8 mouse cellular contexts compared by ENCODE assay signal in genomic region chr7:138908768-138909276, GRCm38 (mm10). TPM values are rescaled to one million over a fixed set of nuclear protein-coding genes. Genes with fewer than 3 reads are reported as not detected.
DNase-seq lines count a peak whose midpoint lies in the region; ATAC-seq and TF ChIP-seq lines count a peak whose summit lies in the region.

No protein-coding gene starts in this region.

- H3K36me3 ChIP-seq in lung, embryonic 15.5 days = no peaks in the 10 kb centered on the region
- H3K36me3 ChIP-seq in embryonic facial prominence, embryonic 12.5 days = no peaks in the 10 kb centered on the region
- no peaks in the 10 kb centered on the region for H3K36me3 ChIP-seq in intestine, postnatal 0 days (ENCODE audit: control insufficient read depth, insufficient read depth)
- H3K36me3 ChIP-seq in small intestine, adult 2 months (ENCODE audit: control insufficient read depth, insufficient read depth, low read length) = no peaks in the 10 kb centered on the region

- peaks cover 45% of the 10 kb centered on the region for H3K4me1 ChIP-seq in lung, embryonic 15.5 days
- peaks cover 26% of the 10 kb centered on the region for H3K4me1 ChIP-seq in embryonic facial prominence, embryonic 12.5 days
- H3K4me1 ChIP-seq in intestine, postnatal 0 days (replicated peaks; ENCODE audit: control insufficient read depth, insufficient read depth, low read length) = peaks cover 13% of the 10 kb centered on the region
- no peaks in the 10 kb centered on the region; the same call in none of the 2 replicates for H3K4me1 ChIP-seq in small intestine, adult 2 months (ENCODE audit: control insufficient read depth, insufficient read depth, insufficient read length, low read length)

- no peak for DNase-seq in lung, postnatal 4 days
- no peak for DNase-seq in retina, postnatal 1 day
- no peak for DNase-seq in thymus, postnatal 0 days (ENCODE audit: low spot score)
- DNase-seq in right cerebral cortex, postnatal 4 days = no peak

- no peak for ATAC-seq in lung, embryonic 15.5 days (ENCODE audit: borderline replicate concordance, extremely low read depth, low FRiP score, low TSS enrichment)
- ATAC-seq in embryonic facial prominence, embryonic 12.5 days (ENCODE audit: insufficient number of reproducible peaks, insufficient read depth, low FRiP score, low TSS enrichment) = no peak
- peak; percentile 39; the same call in 1 of the 2 replicates for ATAC-seq in intestine, postnatal 0 days

- peak overlapping the region; percentile 83 for H3K9ac ChIP-seq in lung, embryonic 15.5 days
- peak overlapping the region; percentile 81 for H3K9ac ChIP-seq in embryonic facial prominence, embryonic 12.5 days
- H3K9ac ChIP-seq in intestine, postnatal 0 days (ENCODE audit: low read depth, low read length) = peak overlapping the region; percentile 78

- no peak for TF ChIP-seq POLR2A in small intestine, adult 2 months (IDR thresholded peaks at IDR 0.05; ENCODE audit: low read depth, low read length)

- no peaks in the 10 kb centered on the region for H3K27me3 ChIP-seq in lung, embryonic 15.5 days
- H3K27me3 ChIP-seq in embryonic facial prominence, embryonic 12.5 days = no peaks in the 10 kb centered on the region
- no peaks in the 10 kb centered on the region for H3K27me3 ChIP-seq in intestine, postnatal 0 days (replicated peaks; ENCODE audit: control insufficient read depth, insufficient read depth, low read length)
- H3K27me3 ChIP-seq in small intestine, adult 2 months (ENCODE audit: control insufficient read depth, insufficient read depth, low read length) = no peaks in the 10 kb centered on the region

- no peaks in the 10 kb centered on the region for H3K9me3 ChIP-seq in lung, embryonic 15.5 days
- no peaks in the 10 kb centered on the region for H3K9me3 ChIP-seq in embryonic facial prominence, embryonic 12.5 days
- H3K9me3 ChIP-seq in intestine, postnatal 0 days (ENCODE audit: control insufficient read depth) = no peaks in the 10 kb centered on the region

- H3K4me2 ChIP-seq in lung, embryonic 15.5 days = peak overlapping the region; percentile 72
- H3K4me2 ChIP-seq in embryonic facial prominence, embryonic 12.5 days (replicated peaks) = peak overlapping the region; percentile 69
- peak overlapping the region; percentile 95 for H3K4me2 ChIP-seq in intestine, postnatal 0 days (replicated peaks; ENCODE audit: low read depth)

- no peak for TF ChIP-seq CTCF in intestine, postnatal 0 days (IDR thresholded peaks at IDR 0.05; ENCODE audit: low read depth)
- TF ChIP-seq CTCF in small intestine, adult 2 months (IDR thresholded peaks at IDR 0.05; ENCODE audit: extremely low read depth, insufficient read length, insufficient replicate concordance, low read depth, low read length) = no peak

- H3K27ac ChIP-seq in lung, embryonic 15.5 days = peak overlapping the region; percentile 77
- peak overlapping the region; percentile 77 for H3K27ac ChIP-seq in embryonic facial prominence, embryonic 12.5 days
- peak overlapping the region; percentile 84 for H3K27ac ChIP-seq in intestine, postnatal 0 days (ENCODE audit: low read depth, low read length)
- 0 out of 2 replicates have a peak overlapping the region, but pooled peaks have one; percentile 4 for H3K27ac ChIP-seq in small intestine, adult 2 months (ENCODE audit: insufficient read depth, low read depth, low read length)

- peak overlapping the region; percentile 73 for H3K4me3 ChIP-seq in lung, embryonic 15.5 days
- H3K4me3 ChIP-seq in embryonic facial prominence, embryonic 12.5 days = peak overlapping the region; percentile 86
- peak overlapping the region; percentile 80 for H3K4me3 ChIP-seq in intestine, postnatal 0 days (ENCODE audit: low read depth, low read length)
- peak overlapping the region; percentile 87 for H3K4me3 ChIP-seq in small intestine, adult 2 months (ENCODE audit: low read depth, low read length)

- WGBS in lung, embryonic 15.5 days = 6% methylated on average over 10 of the region's 10 CpGs
- WGBS in embryonic facial prominence, embryonic 12.5 days = 2% methylated on average over 10 of the region's 10 CpGs
- WGBS in intestine, postnatal 0 days = 7% methylated on average over 10 of the region's 10 CpGs
- WGBS in small intestine, adult 2 months = 14% methylated on average over 10 of the region's 10 CpGs

RNA-seq across cellular contexts. Expression of gene Bnip3, which starts 0.5 kb away (rescaled TPM):
- 109 and 120 TPM in 2 replicates for polyA plus RNA-seq in lung, embryonic 15.5 days (2015; fragmentation: Nextera tagmentation; extraction: Ambion mirVana)
- 84.2 and 91.0 TPM in 2 replicates for polyA plus RNA-seq in embryonic facial prominence, embryonic 12.5 days (2016; fragmentation: Nextera tagmentation; extraction: Ambion mirVana)
- polyA plus RNA-seq in intestine, postnatal 0 days (2015; fragmentation: Nextera tagmentation; extraction: Ambion mirVana) = 71.8 and 73.0 TPM in 2 replicates
- polyA plus RNA-seq in small intestine, adult 2 months (2012; rRNA removed) = 4.1 and 4.3 TPM in 2 replicates
- polyA plus RNA-seq in thymus, postnatal 0 days (2015; fragmentation: Nextera tagmentation; extraction: Ambion mirVana) = 41.4 and 42.5 TPM in 2 replicates

RNA-seq across cellular contexts. Expression of gene Jakmip3, which starts 31.7 kb away (rescaled TPM):
- 0.08 and 0.15 TPM in 2 replicates for polyA plus RNA-seq in lung, embryonic 15.5 days (2015; fragmentation: Nextera tagmentation; extraction: Ambion mirVana)
- polyA plus RNA-seq in embryonic facial prominence, embryonic 12.5 days (2016; fragmentation: Nextera tagmentation; extraction: Ambion mirVana) = 0.67 and 0.74 TPM in 2 replicates
- polyA plus RNA-seq in intestine, postnatal 0 days (2015; fragmentation: Nextera tagmentation; extraction: Ambion mirVana) = 0.14 and 0.16 TPM in 2 replicates
- not detected in 2 replicates for polyA plus RNA-seq in small intestine, adult 2 months (2012; rRNA removed)
- polyA plus RNA-seq in thymus, postnatal 0 days (2015; fragmentation: Nextera tagmentation; extraction: Ambion mirVana) = not detected in 2 replicates

Comparison
In these comparisons a context has a peak if more than half of its experiments do, and no peak if none do; other contexts are left out.
1. H3K27ac ChIP-seq: peak in every context shown above with its lines; median percentile 84 in intestine, postnatal 0 days; 77 in lung, embryonic 15.5 days; 77 in embryonic facial prominence, embryonic 12.5 days; 4 in small intestine, adult 2 months.